Mouse (Mus musculus) liver, adult 2 months (tissue): Measurements from ENCODE around the gene Lst1. TPM values are rescaled to one million over a fixed set of nuclear protein-coding genes. Genes with fewer than 3 reads are reported as not detected.

Experiments
- DNase-seq: peaks from one replicate; pipeline ENCODE4 v3.0.0-alpha.2; 2011; ENCODE audit warnings: low read depth, low spot score; ENCODE audit errors: extremely low read depth
- H3K27ac ChIP-seq: fragments of 200-500 bp; replicated peaks from 2 replicates; pipeline ENCODE4 v1.5.1; 2012; ENCODE audit warnings: low read depth, mild to moderate bottlenecking, control low read depth, inconsistent platforms, low read length; ENCODE audit not compliant: insufficient read depth
- H3K27me3 ChIP-seq: fragments of 200-500 bp; 2 replicates; pipeline ENCODE4 v1.6.1; 2012; ENCODE audit warnings: mild to moderate bottlenecking, moderate library complexity, low read length, inconsistent platforms; ENCODE audit not compliant: control insufficient read depth, insufficient read depth
- H3K36me3 ChIP-seq: fragments of 200-500 bp; 2 replicates; pipeline ENCODE4 v1.6.1; 2012; ENCODE audit warnings: low read length, inconsistent platforms; ENCODE audit not compliant: control insufficient read depth, insufficient read depth
- H3K4me1 ChIP-seq: fragments of 200-500 bp; 2 replicates; pipeline ENCODE4 v1.6.1; 2011; ENCODE audit warnings: low read length; ENCODE audit not compliant: control insufficient read depth, insufficient read depth
- H3K4me3 ChIP-seq: fragments of 200-500 bp; 2 replicates; pipeline ENCODE4 v1.5.1; 2011; ENCODE audit warnings: low read depth, mild to moderate bottlenecking, control low read depth, low read length, moderate library complexity; ENCODE audit not compliant: insufficient read depth
- H3K79me2 ChIP-seq: fragments of 200-500 bp; 2 replicates; pipeline ENCODE4 v1.6.1; 2012; ENCODE audit warnings: inconsistent platforms, mild to moderate bottlenecking, low read length, moderate library complexity; ENCODE audit not compliant: control insufficient read depth, insufficient read depth
- H3K9ac ChIP-seq: fragments of 200-500 bp; 2 replicates; pipeline ENCODE4 v1.6.1; 2012; ENCODE audit warnings: low read depth, mild to moderate bottlenecking, control low read depth, inconsistent platforms, low read length
- CTCF ChIP-seq: fragments of 200-500 bp; IDR thresholded peaks from 2 replicates; pipeline ENCODE4 v1.5.1; 2011; ENCODE audit warnings: low read depth, low read length, control low read depth
- POLR2A ChIP-seq: fragments of 200-500 bp; IDR thresholded peaks from 2 replicates; pipeline ENCODE4 v1.6.1; 2011; ENCODE audit warnings: low read length, control low read depth; ENCODE audit not compliant: insufficient read depth; ENCODE audit errors: extremely low read depth
- WGBS: fragments of 180-500 bp; shearing (Covaris S2); methylation state at CpG from one replicate; pipeline ENCODE4 v1.1.7; 2018; 5-methylcytosine and 5-hydroxymethylcytosine counted together
- polyA plus RNA-seq: library from polyadenylated mRNA; depleted of rRNA; stranded (reverse); fragments of >200 nt; gene quantifications from 2 replicates; pipeline ENCODE4 v1.2.3, GENCODE M21; 2012
- total RNA-seq: library from RNA; depleted of rRNA; stranded (reverse); fragments of >200 nt; gene quantifications from 2 replicates; pipeline ENCODE4 v1.2.3, GENCODE M21; 2014

Lst1 gene
- total and polyA plus RNA-seq, 2 experiments = 10.2 to 11.8 TPM

- Histone ChIP-seq H3K9ac (no peak overlapping the region), H3K4me1 (no peaks in the 10 kb centered on the region)
- DNase-seq = no peak
These were observed 947 bp upstream of the Lst1 start for GRCm38 (mm10) chr17:35189186-35189585.

GRCm38 (mm10) chr17:35187345-35187744, 894 bp downstream of the Lst1 start:
- TF ChIP-seq POLR2A = no peak
- no peak for TF ChIP-seq CTCF
- 74% methylated on average over 4 of the region's 4 CpGs for WGBS
- Histone ChIP-seq H3K79me2 (no peaks in the 10 kb centered on the region), H3K27ac (no peak overlapping the region), H3K36me3 (no peaks in the 10 kb centered on the region), H3K9ac (no peak overlapping the region), H3K27me3 (no peaks in the 10 kb centered on the region), H3K4me3 (no peak overlapping the region), H3K4me1 (no peaks in the 10 kb centered on the region)
- DNase-seq = no peak

More at GRCm38 (mm10) chr17:35189186-35189585, 947 bp upstream of the Lst1 start:
- H3K4me3 ChIP-seq = no peak overlapping the region
- TF ChIP-seq POLR2A = no peak
- no peak for TF ChIP-seq CTCF
- no peaks in the 10 kb centered on the region for H3K79me2 ChIP-seq
- WGBS = 54% methylated on average over 1 of the region's 1 CpGs
- H3K27ac ChIP-seq = no peak overlapping the region
- H3K27me3 ChIP-seq = no peaks in the 10 kb centered on the region
- H3K36me3 ChIP-seq = no peaks in the 10 kb centered on the region

DNA sequence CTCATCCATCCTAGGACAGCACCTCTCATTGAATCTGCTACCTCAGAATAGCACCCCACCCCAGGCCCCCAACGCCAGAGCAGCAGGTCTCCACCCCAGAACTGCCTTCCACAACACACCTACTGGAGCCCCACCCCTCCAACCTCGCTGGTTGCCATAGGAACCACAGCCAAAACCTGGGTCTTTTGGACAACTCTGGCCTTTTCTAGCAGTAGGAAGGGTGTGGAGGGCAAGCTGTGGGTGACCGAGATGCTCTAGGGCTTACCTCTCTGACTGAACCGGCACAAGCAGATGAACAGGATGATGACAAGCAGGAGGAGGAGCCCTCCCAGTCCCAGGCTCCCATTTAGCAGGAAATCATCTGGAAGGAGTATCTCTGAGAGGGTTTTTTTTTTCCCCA, 1.6 kb downstream of the Lst1 start:
- Histone ChIP-seq H3K9ac (no peak overlapping the region), H3K4me3 (no peak overlapping the region), H3K27ac (no peak overlapping the region), H3K4me1 (no peaks in the 10 kb centered on the region), H3K27me3 (no peaks in the 10 kb centered on the region), H3K79me2 (no peaks in the 10 kb centered on the region), H3K36me3 (no peaks in the 10 kb centered on the region)
- WGBS = 6% methylated on average over 4 of the region's 4 CpGs
- TF ChIP-seq POLR2A = no peak
- TF ChIP-seq CTCF = no peak
- no peak for DNase-seq

DNA sequence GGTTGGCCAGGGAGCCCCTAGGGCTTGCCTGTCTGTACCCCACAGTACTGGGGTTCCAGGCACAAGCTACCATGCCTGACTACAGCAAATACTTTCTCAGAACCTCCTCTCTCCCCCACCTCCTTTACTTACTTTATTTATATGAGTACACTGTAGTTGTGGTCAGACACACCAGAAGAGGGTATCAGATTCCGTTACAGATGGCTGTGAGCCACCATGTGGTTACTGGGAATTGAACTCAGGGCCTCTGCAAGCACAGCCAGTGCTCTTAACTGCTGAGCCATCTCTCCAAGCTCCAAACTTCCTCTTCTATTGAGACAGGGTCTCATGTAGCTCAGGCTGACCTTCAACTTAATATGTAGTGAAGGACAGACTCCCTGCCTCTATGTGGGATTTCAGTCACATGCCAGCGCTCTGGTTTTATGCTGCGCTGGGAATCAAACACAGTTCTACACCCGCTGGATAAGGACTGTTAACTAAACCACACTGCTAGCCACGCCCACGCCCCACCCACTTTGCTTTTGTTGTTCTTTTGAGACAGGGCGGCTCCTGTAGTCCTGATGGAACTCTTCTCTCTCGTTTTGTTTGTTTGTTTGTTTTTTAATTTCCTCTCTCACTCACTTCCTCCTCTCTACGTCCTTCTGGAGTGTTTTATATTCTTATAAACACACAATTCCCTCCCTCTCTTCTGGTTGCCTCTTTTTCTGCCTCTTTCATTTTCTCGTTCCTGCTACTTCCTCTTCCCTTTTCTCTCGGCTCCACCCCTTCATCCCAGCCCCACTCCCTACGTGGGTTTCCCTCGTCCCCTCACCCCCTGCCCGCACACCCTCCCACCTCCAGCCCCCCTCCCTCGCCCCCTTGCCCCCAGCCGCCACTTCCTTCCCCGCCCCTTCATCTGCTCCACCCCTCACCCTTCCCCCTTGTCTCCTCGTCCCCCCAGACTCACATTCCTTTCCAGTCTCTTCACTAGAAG, 2.3 kb downstream of the Lst1 start:
- WGBS = 6% methylated on average over 18 of the region's 18 CpGs
- peak overlapping the region; percentile 29 for H3K4me3 ChIP-seq
- H3K27ac ChIP-seq = peak overlapping the region; percentile 3; the same call in 1 of the 2 replicates
- TF ChIP-seq CTCF (no peak), POLR2A (no peak)
- H3K9ac ChIP-seq = no peak overlapping the region
- no peak for DNase-seq
- H3K79me2 ChIP-seq = no peaks in the 10 kb centered on the region
- H3K27me3 ChIP-seq = no peaks in the 10 kb centered on the region
- H3K4me1 ChIP-seq = no peaks in the 10 kb centered on the region
- H3K36me3 ChIP-seq = no peaks in the 10 kb centered on the region

GRCm38 (mm10) chr17:35180093-35180492, 8.1 kb downstream of the Lst1 start:
- no peaks in the 10 kb centered on the region for H3K4me1 ChIP-seq
- TF ChIP-seq POLR2A (no peak), CTCF (no peak)
- H3K36me3 ChIP-seq = no peaks in the 10 kb centered on the region
- WGBS = 83% methylated on average over 5 of the region's 5 CpGs
- DNase-seq = no peak
- H3K4me3 ChIP-seq = no peak overlapping the region
- H3K79me2 ChIP-seq = no peaks in the 10 kb centered on the region
- H3K27me3 ChIP-seq = no peaks in the 10 kb centered on the region
- H3K27ac ChIP-seq = no peak overlapping the region
- H3K9ac ChIP-seq = no peak overlapping the region

DNA sequence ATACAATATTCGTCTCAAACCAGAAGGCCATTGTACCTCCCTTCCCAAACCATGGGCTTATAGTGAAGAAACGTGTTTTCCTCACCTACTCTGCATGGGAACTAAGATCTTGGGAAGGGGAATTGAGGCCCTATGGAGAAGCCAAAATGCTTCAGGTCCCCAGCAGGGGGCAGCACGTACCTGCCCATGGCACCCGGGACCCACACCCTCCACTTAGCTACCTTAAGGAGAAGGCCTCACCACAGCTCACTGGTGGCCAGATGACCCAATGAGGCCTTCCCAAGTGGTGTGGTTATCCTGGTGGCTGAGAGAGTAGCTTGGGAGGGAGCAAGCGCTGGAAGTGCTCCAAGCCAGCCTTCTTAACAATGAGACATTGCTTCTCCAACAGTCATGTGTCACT, 9.7 kb downstream of the Lst1 start:
- Histone ChIP-seq H3K4me1 (no peaks in the 10 kb centered on the region), H3K4me3 (no peak overlapping the region), H3K79me2 (no peaks in the 10 kb centered on the region), H3K27me3 (no peaks in the 10 kb centered on the region), H3K27ac (no peak overlapping the region), H3K9ac (no peak overlapping the region), H3K36me3 (no peaks in the 10 kb centered on the region)
- TF ChIP-seq POLR2A (no peak), CTCF (peak; percentile 98)
- WGBS = 26% methylated on average over 5 of the region's 5 CpGs
- peak; percentile 49 for DNase-seq
